Mouse (Mus musculus) ovary, postnatal 10 days (tissue): ENCODE results near the gene Slc23a3.

Experiments
- DNase-seq: peaks from one replicate; pipeline ENCODE4 v3.0.0; 2022; ENCODE audit warnings: low spot score

The Slc23a3 gene

GRCm38 (mm10) chr1:75133421-75134207 lies at the start of gene Slc23a3:
Gene Slc23a3 (minus strand): TSS chr1:75133890.
- no peak for DNase-seq

GRCm38 (mm10) chr1:75182160-75182559 lies 48.5 kb upstream of the Slc23a3 start:
- DNase-seq: no peak

GRCm38 (mm10) chr1:75181377-75181870 lies 47.7 kb upstream of the Slc23a3 start:
- no peak for DNase-seq

- DNase-seq: no peak
Observed at GRCm38 (mm10) chr1:75180741-75181140, 47.1 kb upstream of the Slc23a3 start.

GRCm38 (mm10) chr1:75180105-75180590 lies 46.5 kb upstream of the Slc23a3 start, which contains the start of gene Abcb6:
Gene Abcb6 (minus strand): TSS chr1:75180392.
- DNase-seq: peak; percentile 55

GRCm38 (mm10) chr1:75179334-75180104 lies 45.8 kb upstream of the Slc23a3 start:
- DNase-seq: no peak

- DNase-seq: peak; percentile 86
Observed at GRCm38 (mm10) chr1:75168472-75169464, 35.1 kb upstream of the Slc23a3 start, which contains the start of gene Zfand2b. Gene Zfand2b (plus strand): TSS chr1:75168646.

GRCm38 (mm10) chr1:75168093-75168471 lies 34.4 kb upstream of the Slc23a3 start:
- no peak for DNase-seq

- no peak for DNase-seq
Observed at GRCm38 (mm10) chr1:75160256-75160617, 26.5 kb upstream of the Slc23a3 start.

GRCm38 (mm10) chr1:75159540-75160255 lies 26.0 kb upstream of the Slc23a3 start:
- no peak for DNase-seq

- DNase-seq: no peak
Observed at GRCm38 (mm10) chr1:75158990-75159389, 25.3 kb upstream of the Slc23a3 start.

GRCm38 (mm10) chr1:75155837-75156236 lies 22.1 kb upstream of the Slc23a3 start:
- DNase-seq: no peak

GRCm38 (mm10) chr1:75148727-75149126 lies 15.0 kb upstream of the Slc23a3 start:
- DNase-seq: no peak

- DNase-seq: no peak
Observed at GRCm38 (mm10) chr1:75147411-75148135, 13.9 kb upstream of the Slc23a3 start.

- DNase-seq: no peak
Observed at GRCm38 (mm10) chr1:75145589-75145988, 11.9 kb upstream of the Slc23a3 start.

GRCm38 (mm10) chr1:75142301-75143261 lies 8.9 kb upstream of the Slc23a3 start, which contains the start of the genes Cnppd1 and Retreg2:
Gene Cnppd1 (minus strand): TSS chr1:75142711.
Gene Retreg2 (plus strand): TSS chr1:75142778.
- DNase-seq: peak; percentile 96

- peak; percentile 54 for DNase-seq
Observed at GRCm38 (mm10) chr1:75141486-75142190, 7.9 kb upstream of the Slc23a3 start.

GRCm38 (mm10) chr1:75140601-75141190 lies 7.0 kb upstream of the Slc23a3 start:
- no peak for DNase-seq
